Mouse (Mus musculus) heart, adult 2 months (tissue): Measurements from ENCODE around the gene Slit1.

Experiments
- CTCF ChIP-seq: fragments of 200-600 bp; IDR thresholded peaks from 2 replicates; pipeline ENCODE4 v1.8.1; 2022; ENCODE audit warnings: antibody characterized with exemption, mild to moderate bottlenecking, moderate library complexity
- EP300 ChIP-seq: fragments of 200-500 bp; IDR thresholded peaks from 2 replicates; pipeline ENCODE4 v1.6.1; 2011; ENCODE audit warnings: low read depth, low read length, control low read depth; ENCODE audit not compliant: insufficient read depth
- POLR2A ChIP-seq: fragments of 200-500 bp; IDR thresholded peaks from 2 replicates; pipeline ENCODE4 v1.6.1; 2011; ENCODE audit warnings: mild to moderate bottlenecking, low read depth, low read length, control low read depth; ENCODE audit not compliant: insufficient read depth

DNA sequence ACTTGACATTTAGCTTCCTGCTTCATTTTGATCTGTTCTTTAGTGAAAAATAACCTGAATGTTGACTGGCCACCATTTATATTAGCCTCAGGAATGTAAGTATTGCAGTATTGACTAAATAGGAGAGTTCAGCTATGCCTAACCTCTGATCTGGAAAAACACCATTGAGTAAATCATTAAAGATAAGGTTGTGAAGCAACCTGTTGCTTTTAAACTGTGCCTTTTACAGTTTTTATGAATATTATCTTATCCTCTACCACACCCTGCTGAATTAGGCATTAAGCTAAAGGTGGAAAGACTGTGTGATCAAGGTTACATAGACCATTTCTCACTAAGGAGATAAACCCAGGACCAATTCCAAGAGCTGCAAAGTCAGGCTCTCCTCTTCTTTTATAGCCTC lies 165.9 kb downstream of the Slit1 start:
- TF ChIP-seq EP300 = no peak
- TF ChIP-seq CTCF = no peak
- TF ChIP-seq POLR2A = no peak
